Mouse (Mus musculus) erythroblast, embryonic 14.5 days (primary cell): Measurements from ENCODE around the gene Olfr881. TPM values are rescaled to one million over a fixed set of nuclear protein-coding genes. Genes with fewer than 3 reads are reported as not detected.

Experiments used
- H3K27me3 ChIP-seq: 2 replicates; pipeline ENCODE4 v1.6.1; 2012; ENCODE audit warnings: inconsistent platforms; ENCODE audit not compliant: control insufficient read depth
- H3K36me3 ChIP-seq: 2 replicates; pipeline ENCODE4 v1.6.1; 2012; ENCODE audit warnings: mild to moderate bottlenecking, inconsistent platforms; ENCODE audit not compliant: control insufficient read depth
- H3K4me1 ChIP-seq: 2 replicates; pipeline ENCODE4 v1.6.1; 2012; ENCODE audit warnings: inconsistent platforms; ENCODE audit not compliant: control insufficient read depth
- H3K4me3 ChIP-seq: replicated peaks from 2 replicates; pipeline ENCODE3; 2012; ENCODE audit warnings: moderate library complexity, mild to moderate bottlenecking, inconsistent platforms
- H3K9me3 ChIP-seq: 2 replicates; pipeline ENCODE4 v1.6.1; 2012; ENCODE audit warnings: low read length, inconsistent platforms, mixed read lengths; ENCODE audit not compliant: control insufficient read depth
- GATA1 ChIP-seq: IDR thresholded peaks from 2 replicates; pipeline ENCODE4 v1.6.1; 2012; ENCODE audit warnings: low read length, inconsistent platforms, mixed read lengths
- TAL1 ChIP-seq: IDR thresholded peaks from 3 replicates; pipeline ENCODE4 v1.6.1; 2012; ENCODE audit warnings: low read length, inconsistent platforms, mixed read lengths
- polyA plus RNA-seq: library from polyadenylated mRNA; stranded (reverse); fragments of >175 nt; gene quantifications from 2 replicates; pipeline ENCODE4 v1.2.3, GENCODE M21; 2012

The Olfr881 gene
- not detected in 2 replicates for polyA plus RNA-seq

- Histone ChIP-seq H3K27me3 (no peaks in the 10 kb centered on the region), H3K36me3 (no peaks in the 10 kb centered on the region), H3K9me3 (no peaks in the 10 kb centered on the region), H3K4me3 (no peak within 1 kb of the TSS), H3K4me1 (no peaks in the 10 kb centered on the region)
- TF ChIP-seq TAL1 (no peak), GATA1 (no peak)
Measured at GRCm38 (mm10) chr9:37991525-37991924, at the start of gene Olfr881. TSS of gene Olfr881 (plus strand) at chr9:37991825.

DNA sequence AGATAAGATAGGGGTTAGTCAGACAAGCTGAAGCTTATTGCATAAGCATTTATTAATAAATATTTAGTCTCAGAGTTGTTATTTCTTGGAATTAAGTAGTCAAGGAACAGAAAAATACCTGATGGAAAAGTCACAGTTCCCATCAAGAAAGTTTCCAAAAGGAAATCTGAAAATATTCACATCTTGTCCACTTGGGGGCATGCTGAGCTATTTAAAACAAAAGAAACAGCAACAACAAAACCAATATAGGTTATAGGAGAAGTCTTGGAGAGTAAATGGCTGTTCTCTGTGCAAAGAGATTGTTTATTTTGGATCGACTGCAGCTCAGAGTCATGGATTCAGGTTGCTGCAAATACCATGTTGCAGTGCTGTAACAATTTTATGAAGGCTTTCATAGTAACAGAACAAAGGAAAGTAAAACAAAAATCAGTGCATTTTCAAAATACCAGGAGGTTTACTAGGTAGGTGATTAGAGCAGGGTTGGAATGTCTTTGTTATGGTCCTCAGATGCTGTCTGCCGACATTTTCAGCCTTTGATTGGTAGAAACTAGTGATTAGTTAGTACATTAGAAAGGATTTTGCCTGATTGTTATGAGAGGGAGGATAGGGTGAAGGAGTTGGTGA, 7.1 kb downstream of the Olfr881 start:
- Histone ChIP-seq H3K9me3 (no peaks in the 10 kb centered on the region), H3K27me3 (no peaks in the 10 kb centered on the region), H3K36me3 (no peaks in the 10 kb centered on the region), H3K4me3 (no peak overlapping the region), H3K4me1 (no peaks in the 10 kb centered on the region)
- TF ChIP-seq TAL1 = no peak
- no peak for TF ChIP-seq GATA1

- Histone ChIP-seq H3K4me1 (no peaks in the 10 kb centered on the region), H3K4me3 (no peak overlapping the region), H3K27me3 (no peaks in the 10 kb centered on the region), H3K9me3 (no peaks in the 10 kb centered on the region), H3K36me3 (no peaks in the 10 kb centered on the region)
- TF ChIP-seq GATA1 (no peak), TAL1 (no peak)
Measured at GRCm38 (mm10) chr9:38000021-38000420, 8.4 kb downstream of the Olfr881 start.

DNA sequence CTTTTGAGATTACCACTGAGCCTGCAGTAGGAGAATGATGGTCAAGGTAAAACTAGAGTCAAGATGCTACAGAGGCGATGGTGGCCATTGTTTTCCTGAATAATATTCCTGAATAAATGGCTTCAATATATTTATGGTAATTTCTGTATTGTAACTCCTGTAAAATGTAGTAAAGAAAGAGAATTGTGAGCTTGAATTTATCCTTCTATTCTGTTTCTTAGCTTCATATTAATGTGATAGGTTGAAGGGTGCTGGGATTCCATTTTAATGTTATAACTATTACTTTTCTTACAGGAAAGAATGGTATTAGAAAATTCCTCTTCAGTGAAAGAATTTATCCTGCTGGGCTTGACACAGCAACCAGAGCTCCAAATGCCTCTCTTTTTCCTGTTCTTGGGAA, 33.9 kb downstream of the Olfr881 start, which contains the start of gene Olfr883:
Olfr883 (plus strand) TSS at position 301 of the 400 bp plus-strand sequence.
- H3K36me3 ChIP-seq = no peaks in the 10 kb centered on the region
- no peaks in the 10 kb centered on the region for H3K27me3 ChIP-seq
- TF ChIP-seq TAL1 = no peak
- no peak for TF ChIP-seq GATA1
- H3K4me3 ChIP-seq = no peak within 1 kb of the TSS
- no peaks in the 10 kb centered on the region for H3K9me3 ChIP-seq
- no peaks in the 10 kb centered on the region for H3K4me1 ChIP-seq

Other genes starting within 250 kb of the Olfr881 start
- gene Olfr874, start 246.7 kb upstream of the Olfr881 start, polyA plus RNA-seq = 0.04 TPM in 1 of 2 replicates, not detected in the other
- gene Olfr875, start 220.0 kb upstream of the Olfr881 start, polyA plus RNA-seq = not detected in 2 replicates
- gene Olfr876, start 188.8 kb upstream of the Olfr881 start, polyA plus RNA-seq = 0.03 TPM in 1 of 2 replicates, not detected in the other
- gene Olfr877, start 137.6 kb upstream of the Olfr881 start, polyA plus RNA-seq = not detected in 2 replicates
- not detected in 2 replicates for gene Olfr145, start 95.1 kb upstream of the Olfr881 start, polyA plus RNA-seq
- gene Olfr878, start 74.0 kb upstream of the Olfr881 start, polyA plus RNA-seq = not detected in 2 replicates
- gene Olfr883, start 34.0 kb downstream of the Olfr881 start, polyA plus RNA-seq = not detected in 2 replicates
- gene Olfr884, start 54.7 kb downstream of the Olfr881 start, polyA plus RNA-seq = not detected in 2 replicates
- gene Olfr885, start 69.5 kb downstream of the Olfr881 start, polyA plus RNA-seq = not detected in 2 replicates
- gene Olfr887, start 92.2 kb downstream of the Olfr881 start, polyA plus RNA-seq = not detected in 2 replicates
- not detected in 2 replicates for gene Olfr888, start 116.3 kb downstream of the Olfr881 start, polyA plus RNA-seq
- gene Olfr889, start 123.4 kb downstream of the Olfr881 start, polyA plus RNA-seq = not detected in 2 replicates
- gene Olfr890, start 150.7 kb downstream of the Olfr881 start, polyA plus RNA-seq = not detected in 2 replicates
- not detected in 2 replicates for gene Olfr891, start 189.0 kb downstream of the Olfr881 start, polyA plus RNA-seq
- not detected in 2 replicates for gene Olfr893, start 216.5 kb downstream of the Olfr881 start, polyA plus RNA-seq
- gene Olfr894, start 226.2 kb downstream of the Olfr881 start, polyA plus RNA-seq = not detected in 2 replicates